Mouse (Mus musculus) skeletal muscle tissue, postnatal 0 days (tissue): ENCODE data around the gene 4930404H24Rik. TPM values are rescaled to one million over a fixed set of nuclear protein-coding genes. Genes with fewer than 3 reads are reported as not detected.

Source experiments
- polyA plus RNA-seq: library from polyadenylated mRNA; unstranded; fragments of >200 nt; fragmentation: Nextera tagmentation; extraction: Ambion mirVana; gene quantifications from 2 replicates; pipeline ENCODE4 v1.2.1, GENCODE M21; 2015

The 4930404H24Rik gene
- polyA plus RNA-seq: not detected in 2 replicates

DNA sequence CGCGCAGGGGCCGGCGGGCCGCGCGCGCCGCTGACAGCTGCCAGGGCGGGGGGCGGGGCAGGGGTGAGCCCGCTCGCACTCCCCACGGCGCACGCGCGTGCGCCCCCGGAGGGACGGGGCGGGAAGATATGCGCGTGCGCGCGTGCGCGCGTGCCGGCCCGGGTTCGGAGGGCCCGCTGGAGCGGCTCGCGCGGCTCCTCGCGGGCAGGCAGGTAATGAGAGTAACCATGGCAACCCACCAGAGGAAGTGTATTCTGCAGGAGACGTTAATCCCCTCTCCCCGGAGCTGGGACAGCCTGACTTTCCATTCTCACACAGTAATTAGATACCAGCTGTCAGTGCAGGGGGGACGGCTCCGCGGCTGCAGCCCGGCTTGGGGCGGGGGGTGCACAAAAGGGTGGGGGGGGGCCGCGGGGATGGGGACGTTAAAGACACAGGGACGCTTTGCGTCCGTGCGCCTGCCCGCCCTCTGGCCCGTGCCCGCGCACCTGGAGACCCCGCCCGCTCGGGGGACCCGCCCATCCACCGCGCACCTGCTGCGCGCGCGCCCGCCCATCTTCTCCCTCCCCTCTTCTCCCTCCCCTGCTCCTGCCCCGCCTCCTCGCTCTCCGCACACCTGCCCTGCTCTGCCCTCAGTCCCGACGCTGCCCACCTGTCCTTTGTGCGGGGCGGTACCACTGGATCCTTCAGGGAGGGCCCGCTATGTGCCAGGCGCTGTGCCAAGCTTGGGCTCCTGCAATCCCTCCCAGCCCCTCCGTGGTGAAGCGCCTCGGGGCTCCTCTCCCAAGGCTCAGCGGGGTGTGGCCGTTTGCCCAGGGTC, at the start of gene 4930404H24Rik:
TSS of gene 4930404H24Rik (plus strand) at position 218 of the 820 bp plus-strand sequence.

DNA sequence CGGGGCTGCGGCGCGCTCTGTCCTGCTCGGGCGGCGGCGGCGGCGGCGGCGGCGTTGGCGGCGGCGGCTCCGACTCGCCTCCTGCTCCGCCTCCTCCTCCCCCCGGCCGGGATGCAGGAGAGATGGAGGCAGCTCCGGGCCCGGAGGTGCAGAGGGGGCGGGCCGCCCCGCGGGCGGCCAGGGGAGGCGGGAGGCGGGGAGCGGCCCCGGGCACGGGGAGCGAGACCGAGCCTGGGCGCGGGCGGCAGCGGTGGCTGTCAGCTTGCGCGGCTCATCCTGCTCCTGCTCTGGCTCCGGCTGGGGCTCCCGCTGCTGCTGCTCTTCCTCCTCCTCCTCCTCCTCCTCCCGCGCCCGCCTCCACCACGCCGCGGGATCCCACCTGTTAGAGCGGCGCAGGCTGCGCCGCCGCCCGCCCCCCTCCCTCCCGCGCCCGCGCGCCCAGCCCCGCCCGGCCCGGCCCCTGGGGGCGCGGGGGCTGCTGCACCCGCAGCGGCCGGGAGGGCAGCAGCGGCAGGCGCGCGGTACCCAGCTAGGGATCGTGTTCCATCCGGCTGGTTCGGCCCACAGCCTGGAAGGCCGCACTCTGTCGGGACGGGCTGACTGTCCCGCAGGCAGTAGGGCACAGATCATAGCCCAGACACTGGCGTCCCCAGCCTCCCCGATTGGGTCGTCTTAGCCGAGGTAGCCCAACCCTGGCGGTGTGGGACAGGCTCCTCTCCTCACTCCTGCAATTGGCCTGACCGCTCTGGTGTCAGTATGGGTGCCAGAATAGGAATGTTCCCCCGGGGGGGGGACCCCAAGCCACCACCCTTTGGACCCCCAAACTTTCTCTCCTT, 37.6 kb downstream of the 4930404H24Rik start, which contains the start of gene Nol4l:
TSS of gene Nol4l (minus strand) at position 41 of the 836 bp plus-strand sequence.

Other genes starting within 250 kb of the 4930404H24Rik start
- gene Kif3b, start 201.4 kb upstream of the 4930404H24Rik start, polyA plus RNA-seq: 1.9 and 2.0 TPM in 2 replicates
- 8.2 TPM in 2 replicates for gene Asxl1, start 147.0 kb upstream of the 4930404H24Rik start, polyA plus RNA-seq
- gene Nol4l, start 37.2 kb downstream of the 4930404H24Rik start, polyA plus RNA-seq: 2.1 and 2.4 TPM in 2 replicates
- 37.8 and 47.2 TPM in 2 replicates for gene Commd7, start 140.0 kb downstream of the 4930404H24Rik start, polyA plus RNA-seq
- gene Dnmt3b, start 156.7 kb downstream of the 4930404H24Rik start, polyA plus RNA-seq: 1.7 and 2.3 TPM in 2 replicates
- gene Dnmt3c, start 203.9 kb downstream of the 4930404H24Rik start, polyA plus RNA-seq: 0.18 and 0.44 TPM in 2 replicates
- 134 and 157 TPM in 2 replicates for gene Mapre1, start 248.5 kb downstream of the 4930404H24Rik start, polyA plus RNA-seq